Mouse (Mus musculus): ENCODE measurements around the gene 1700012B07Rik.

1700012B07Rik gene

GRCm38 (mm10) chr11:109827946-109828345, at the start of gene 1700012B07Rik:
1700012B07Rik (minus strand) TSS chr11:109828046.
- DNase-seq: no peak

- no peak for DNase-seq
Measured at GRCm38 (mm10) chr11:109876767-109877166, 48.9 kb upstream of the 1700012B07Rik start.

GRCm38 (mm10) chr11:109875834-109876233, 48.0 kb upstream of the 1700012B07Rik start:
- DNase-seq: no peak

- DNase-seq: no peak
Measured at GRCm38 (mm10) chr11:109875525-109875802, 47.6 kb upstream of the 1700012B07Rik start.

- no peak for DNase-seq
Measured at GRCm38 (mm10) chr11:109874651-109875524, 47.0 kb upstream of the 1700012B07Rik start.

- DNase-seq: peak; percentile 15 to 34
Measured at GRCm38 (mm10) chr11:109873852-109874610, 46.2 kb upstream of the 1700012B07Rik start.

GRCm38 (mm10) chr11:109873161-109873775, 45.4 kb upstream of the 1700012B07Rik start:
- DNase-seq: no peak

- DNase-seq: no peak
Measured at GRCm38 (mm10) chr11:109872674-109873073, 44.8 kb upstream of the 1700012B07Rik start.

GRCm38 (mm10) chr11:109872056-109872455, 44.2 kb upstream of the 1700012B07Rik start:
- no peak for DNase-seq

- DNase-seq: no peak
Measured at GRCm38 (mm10) chr11:109867861-109868260, 40.0 kb upstream of the 1700012B07Rik start.

GRCm38 (mm10) chr11:109866537-109867160, 38.8 kb upstream of the 1700012B07Rik start:
- DNase-seq: no peak

- DNase-seq: no peak
Measured at GRCm38 (mm10) chr11:109865526-109865925, 37.7 kb upstream of the 1700012B07Rik start.

GRCm38 (mm10) chr11:109863951-109864350, 36.1 kb upstream of the 1700012B07Rik start:
- no peak for DNase-seq

GRCm38 (mm10) chr11:109863194-109863746, 35.4 kb upstream of the 1700012B07Rik start:
- DNase-seq: peak; percentile 24 to 46

- DNase-seq: peak; percentile 79 to 80
Measured at GRCm38 (mm10) chr11:109860508-109860907, 32.7 kb upstream of the 1700012B07Rik start.

- peak; percentile 31 to 38 for DNase-seq
Measured at GRCm38 (mm10) chr11:109859939-109860469, 32.2 kb upstream of the 1700012B07Rik start.

- no peak for DNase-seq
Measured at GRCm38 (mm10) chr11:109859441-109859840, 31.6 kb upstream of the 1700012B07Rik start.

- no peak for DNase-seq
Measured at GRCm38 (mm10) chr11:109857086-109857485, 29.2 kb upstream of the 1700012B07Rik start.

- DNase-seq: no peak
Measured at GRCm38 (mm10) chr11:109854056-109854455, 26.2 kb upstream of the 1700012B07Rik start.

- no peak for DNase-seq
Measured at GRCm38 (mm10) chr11:109853228-109853966, 25.6 kb upstream of the 1700012B07Rik start.

- DNase-seq: peak in 1 of 2 experiments; percentile 24
Measured at GRCm38 (mm10) chr11:109851996-109852395, 24.1 kb upstream of the 1700012B07Rik start.
